Mouse (Mus musculus) stomach, postnatal 0 days (tissue): ENCODE data around the gene Prr14.

ENCODE experiments used
- CTCF ChIP-seq: IDR thresholded peaks from 2 replicates; pipeline ENCODE4 v1.5.1; 2016; ENCODE audit warnings: antibody characterized with exemption, low read depth, mild to moderate bottlenecking, moderate library complexity
- EP300 ChIP-seq: optimal IDR thresholded peaks from 2 replicates; pipeline ENCODE3; 2016; ENCODE audit warnings: antibody characterized with exemption

GRCm38 (mm10) chr7:127498407-127498806, 39.0 kb downstream of the Prr14 start:
- peak; percentile 73 for TF ChIP-seq CTCF
- no peak for TF ChIP-seq EP300
